Mouse (Mus musculus) lung, adult 2 months (tissue): ENCODE results near the gene Klrb1a.

Experiments
- CTCF ChIP-seq: fragments of 200-500 bp; IDR thresholded peaks from 2 replicates; pipeline ENCODE4 v1.5.1; 2011; ENCODE audit warnings: mild to moderate bottlenecking, low read length, control low read depth; ENCODE audit not compliant: insufficient read depth
- POLR2A ChIP-seq: fragments of 200-500 bp; IDR thresholded peaks from 2 replicates; pipeline ENCODE4 v1.6.1; 2011; ENCODE audit warnings: low read depth, mild to moderate bottlenecking, control low read depth, low read length, borderline replicate concordance; ENCODE audit errors: extremely low read depth

GRCm38 (mm10) chr6:128602026-128602425 is 21.3 kb downstream of the Klrb1a start:
- TF ChIP-seq CTCF (no peak), POLR2A (no peak)
